Mouse (Mus musculus) urinary bladder, postnatal 4 days (tissue): ENCODE measurements around the gene Ush2a.

ENCODE experiments used
- DNase-seq, 2 experiments: peaks; one replicate each; pipeline ENCODE4 v3.0.0; 2021 to 2022; ENCODE audit warnings: low spot score in 2 of 2

Ush2a gene

DNA sequence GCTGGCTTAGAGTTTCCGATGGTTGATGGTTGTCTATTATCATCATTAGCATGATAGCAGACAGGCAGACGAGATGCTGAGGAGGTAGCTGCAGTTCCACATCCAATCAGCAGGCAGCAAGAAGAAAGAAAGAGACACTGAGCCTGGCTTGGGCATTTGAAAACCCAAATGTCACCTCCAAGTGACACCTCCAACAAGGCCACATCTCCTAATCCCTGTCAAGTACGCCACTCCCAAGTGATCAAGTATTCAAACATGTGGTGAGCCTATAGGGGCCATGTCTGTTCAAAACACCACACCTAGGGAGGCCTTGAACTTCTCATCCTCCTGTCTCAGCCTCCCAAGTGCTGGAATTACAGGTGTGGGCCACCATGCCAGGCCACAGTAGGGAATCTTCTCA, 501.9 kb downstream of the Ush2a start:
- no peak for DNase-seq

DNA sequence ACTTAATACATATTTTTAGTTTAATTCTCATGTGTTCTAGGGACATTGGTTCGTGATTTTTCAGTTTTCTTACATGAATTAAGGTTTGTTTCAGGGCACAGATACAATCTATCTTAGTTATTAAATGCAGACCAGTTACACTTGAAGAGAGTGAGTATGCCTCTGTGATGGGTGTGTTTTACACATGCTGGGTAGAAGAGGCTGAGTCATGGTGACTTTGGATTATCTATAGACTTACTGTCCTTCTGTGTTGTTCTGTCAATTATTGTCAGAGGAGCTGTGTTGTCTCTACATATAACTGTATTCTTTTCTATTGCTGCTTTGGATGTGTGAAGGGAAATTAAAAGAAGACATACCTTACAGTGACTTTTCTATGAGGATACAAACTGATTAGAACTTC, 509.0 kb downstream of the Ush2a start:
- no peak for DNase-seq

DNA sequence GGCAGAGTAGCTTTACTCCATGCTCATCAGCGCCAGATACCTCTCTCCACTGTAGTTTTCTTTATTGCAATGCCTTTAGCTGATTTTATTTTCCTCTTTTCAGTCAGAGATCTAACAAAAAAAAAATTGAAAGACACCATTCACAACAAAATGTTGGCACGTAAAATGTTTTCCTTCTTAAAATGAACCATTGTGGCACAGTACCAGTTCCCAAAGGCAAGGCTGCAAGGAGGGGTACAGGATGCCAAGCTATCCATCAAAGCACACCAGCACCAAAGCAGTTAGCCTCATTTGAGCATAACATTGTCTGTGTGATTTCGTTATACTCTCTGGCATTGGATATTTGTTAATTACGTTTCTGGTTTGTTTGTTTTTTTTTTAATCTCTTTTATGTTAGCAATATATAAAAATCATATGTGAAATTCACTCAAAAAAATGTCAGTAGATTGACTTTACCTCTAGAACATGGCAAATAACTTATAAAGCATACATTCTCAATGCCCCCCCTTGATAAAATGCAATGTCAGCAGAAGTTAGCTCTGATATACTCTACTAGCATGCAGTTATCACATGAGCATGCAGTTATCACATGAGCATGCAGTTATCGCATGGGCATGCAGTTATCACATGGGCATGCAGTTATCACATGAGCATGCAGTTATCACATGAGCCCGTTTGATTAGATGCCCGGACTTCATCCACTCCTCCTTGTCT, 510.9 kb downstream of the Ush2a start:
- DNase-seq = no peak

DNA sequence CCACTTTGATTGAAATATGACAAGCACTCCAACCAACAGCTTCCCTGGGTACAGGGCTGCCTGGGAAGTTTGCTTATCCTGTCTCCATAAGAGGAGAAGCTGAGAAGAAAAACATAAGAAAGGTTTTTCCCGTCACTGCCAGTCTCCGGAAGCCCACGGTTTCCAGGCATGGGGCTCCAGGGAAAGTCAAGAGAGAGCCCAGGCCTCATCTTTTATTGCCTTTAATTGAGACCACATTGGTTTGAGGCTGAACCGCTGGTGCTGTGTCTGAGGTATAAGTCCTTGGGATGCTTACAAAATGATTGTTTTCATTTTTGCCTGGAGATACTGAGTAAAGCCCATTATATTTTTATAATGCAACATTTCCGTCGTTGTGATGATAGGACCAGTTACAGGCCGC, 511.8 kb downstream of the Ush2a start:
- no peak for DNase-seq

DNA sequence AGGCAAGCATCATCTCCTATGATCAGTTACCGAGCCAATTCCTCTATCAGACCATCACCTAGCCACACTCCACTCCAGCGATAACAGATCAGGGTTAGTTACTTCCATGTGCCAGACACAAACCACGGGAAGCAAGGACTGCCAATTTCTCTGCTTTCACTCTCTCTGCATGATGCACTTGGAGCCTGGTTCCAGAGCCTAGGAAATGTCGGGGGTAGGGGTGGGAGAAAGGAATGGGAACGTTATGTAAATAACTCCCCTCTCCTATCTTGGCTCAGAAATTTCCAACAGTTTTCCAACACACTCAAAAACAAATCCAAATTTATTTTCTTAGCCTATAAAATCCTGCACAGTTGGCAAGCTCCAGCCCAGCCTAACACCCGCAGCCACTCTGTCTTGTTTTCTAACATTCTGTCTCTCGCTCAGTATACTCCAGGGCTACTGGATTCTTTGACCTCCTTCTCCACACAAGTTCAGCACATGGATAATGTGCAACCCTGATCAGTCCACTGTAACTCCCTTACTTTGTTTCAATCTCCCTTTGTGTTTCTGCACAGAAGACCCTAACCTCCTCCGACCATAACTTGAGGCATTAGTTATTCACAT, 515.8 kb downstream of the Ush2a start:
- no peak for DNase-seq

DNA sequence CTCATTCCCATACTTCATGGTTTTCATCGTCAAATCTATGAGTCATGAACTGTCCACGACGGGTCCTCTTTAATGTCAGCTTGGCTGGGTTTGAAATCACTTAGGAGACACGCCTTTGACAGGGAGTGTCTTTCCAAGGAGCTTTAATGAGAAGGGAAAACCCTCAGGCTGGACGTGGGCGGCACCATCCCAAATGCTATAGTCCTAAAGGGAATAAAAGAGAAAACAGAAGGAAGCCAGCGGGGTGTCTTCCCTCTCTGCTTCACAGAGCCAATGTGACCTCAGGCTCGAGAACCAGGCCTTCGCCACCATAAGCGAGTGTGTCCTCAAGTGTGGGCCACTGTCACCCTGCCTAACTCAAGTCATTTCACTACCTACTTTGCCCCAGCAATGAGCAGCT, 523.2 kb downstream of the Ush2a start:
- DNase-seq = no peak

DNA sequence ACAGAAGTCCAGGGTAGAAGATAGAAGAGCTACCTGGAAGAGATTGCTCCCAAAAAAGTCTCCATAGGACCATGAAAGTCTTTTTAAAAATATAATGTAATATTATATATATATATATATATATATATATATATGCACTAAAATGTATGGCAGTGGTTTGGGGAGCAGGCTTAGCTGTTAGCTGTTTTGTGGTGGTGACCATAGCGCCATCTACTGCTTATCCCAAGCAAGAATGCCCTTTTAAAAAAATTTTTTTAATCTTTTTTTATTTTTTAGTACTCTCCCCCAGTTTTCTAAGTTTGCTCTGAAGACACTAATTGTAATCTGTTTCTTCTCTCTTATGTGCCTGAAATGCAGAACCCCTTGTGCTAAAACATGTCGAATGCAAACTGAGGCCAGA, 543.2 kb downstream of the Ush2a start:
- no peak for DNase-seq

DNA sequence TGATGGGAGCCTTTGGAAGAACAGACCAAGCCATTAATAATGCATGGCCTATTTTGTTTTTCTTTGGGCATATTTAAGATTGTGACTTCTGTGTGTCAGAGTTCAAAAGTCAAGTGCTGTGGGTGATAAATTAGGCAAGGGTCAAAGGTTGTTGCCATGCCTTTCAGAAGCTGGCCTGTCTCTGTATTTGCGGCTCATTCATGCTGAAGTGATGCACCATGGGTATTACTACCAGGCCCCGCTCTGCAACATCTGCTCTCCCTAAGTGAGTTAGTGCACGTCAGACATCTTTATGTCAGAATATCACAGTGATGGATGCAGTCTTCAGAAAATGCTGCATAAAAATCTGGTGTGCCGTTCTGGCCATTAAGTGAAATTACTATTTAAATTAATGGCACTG, 544.0 kb downstream of the Ush2a start:
- no peak for DNase-seq

DNA sequence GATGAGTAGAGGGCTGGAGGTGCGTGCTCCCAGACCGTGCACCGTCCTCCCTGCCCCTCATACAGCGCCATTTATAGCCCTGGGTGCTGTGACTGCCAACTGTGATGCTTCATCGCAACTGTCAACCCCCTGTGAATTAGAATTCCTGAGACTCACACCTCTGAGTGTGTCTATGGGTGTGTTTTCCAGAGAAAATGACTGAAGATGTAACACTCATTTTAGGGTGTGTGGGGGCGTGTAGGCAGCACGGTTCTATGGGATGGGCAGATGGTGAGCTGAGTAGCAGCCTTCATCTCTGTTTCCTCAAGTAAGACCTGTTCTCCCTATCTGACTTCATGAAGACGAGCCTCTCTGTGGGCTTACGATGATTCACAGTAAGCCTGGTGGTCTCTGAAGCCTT, 548.8 kb downstream of the Ush2a start:
- no peak for DNase-seq

DNA sequence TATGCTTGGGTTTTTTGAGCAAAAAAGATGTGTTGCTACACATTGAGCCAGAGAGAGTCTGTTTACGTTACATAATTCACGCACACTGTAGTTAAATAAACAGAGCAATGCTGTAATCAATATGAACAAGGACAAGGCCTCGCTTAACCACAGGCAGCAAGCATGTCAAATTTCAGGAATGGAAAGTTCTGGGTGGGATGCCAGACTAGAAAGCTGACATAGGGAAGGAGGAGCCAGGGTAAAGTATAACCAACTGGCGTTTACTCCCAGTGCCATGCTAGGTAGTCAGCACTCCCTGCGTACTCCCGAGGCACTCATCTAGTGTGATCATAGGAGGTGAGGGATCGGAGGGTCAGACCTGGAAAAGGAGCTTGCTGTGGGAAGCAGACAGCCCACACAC, 553.2 kb downstream of the Ush2a start:
- no peak for DNase-seq

DNA sequence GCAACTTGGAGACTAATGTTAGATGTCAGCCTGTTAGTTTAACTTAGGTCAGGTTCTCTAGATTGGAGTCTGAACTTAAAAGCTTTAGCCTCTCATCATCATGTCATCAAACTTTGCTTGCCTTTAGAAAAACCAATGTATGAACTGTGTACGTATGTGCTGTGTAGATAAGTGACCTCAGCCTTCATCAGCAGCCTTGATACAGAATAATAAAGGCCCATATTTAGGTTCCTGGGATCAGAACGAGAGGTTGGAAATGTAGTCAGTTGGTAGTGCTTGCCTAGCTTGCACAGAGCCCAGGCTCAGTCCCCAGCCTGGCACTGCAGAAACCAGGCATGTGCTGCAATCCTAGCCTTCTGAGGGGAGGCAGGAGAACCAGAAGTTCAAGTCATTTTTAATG, 562.4 kb downstream of the Ush2a start:
- no peak for DNase-seq

DNA sequence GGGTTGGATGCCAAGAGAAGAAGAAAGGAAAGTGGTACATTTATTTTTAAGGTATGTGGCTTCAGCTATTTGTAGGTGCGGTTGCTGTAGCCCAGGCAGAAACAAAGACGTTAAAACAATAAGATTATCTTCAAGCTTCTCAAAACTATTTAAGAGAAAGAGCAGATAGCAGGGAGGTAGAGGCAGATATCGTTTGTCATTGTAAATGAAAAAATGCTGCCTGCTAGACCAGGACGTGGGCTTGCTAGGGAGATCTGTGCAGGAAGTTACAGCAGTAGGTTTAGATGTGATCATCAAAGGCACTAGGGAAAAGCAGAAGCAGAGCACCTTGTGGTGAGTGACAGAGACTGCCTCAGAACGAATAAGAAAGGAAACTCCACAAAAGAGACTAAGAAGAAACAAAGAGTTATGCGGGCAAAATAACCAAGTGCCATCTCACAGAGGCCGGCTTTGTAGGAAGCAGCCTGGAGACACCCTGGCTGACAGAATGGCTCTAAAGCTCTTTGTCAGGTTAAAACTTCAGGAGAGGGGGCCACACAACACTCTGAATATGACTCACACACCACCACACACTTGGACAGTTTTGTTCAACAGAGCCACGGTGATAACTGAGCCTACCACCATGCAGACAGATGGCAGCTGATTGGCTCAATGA, 563.2 kb downstream of the Ush2a start:
- no peak for DNase-seq

DNA sequence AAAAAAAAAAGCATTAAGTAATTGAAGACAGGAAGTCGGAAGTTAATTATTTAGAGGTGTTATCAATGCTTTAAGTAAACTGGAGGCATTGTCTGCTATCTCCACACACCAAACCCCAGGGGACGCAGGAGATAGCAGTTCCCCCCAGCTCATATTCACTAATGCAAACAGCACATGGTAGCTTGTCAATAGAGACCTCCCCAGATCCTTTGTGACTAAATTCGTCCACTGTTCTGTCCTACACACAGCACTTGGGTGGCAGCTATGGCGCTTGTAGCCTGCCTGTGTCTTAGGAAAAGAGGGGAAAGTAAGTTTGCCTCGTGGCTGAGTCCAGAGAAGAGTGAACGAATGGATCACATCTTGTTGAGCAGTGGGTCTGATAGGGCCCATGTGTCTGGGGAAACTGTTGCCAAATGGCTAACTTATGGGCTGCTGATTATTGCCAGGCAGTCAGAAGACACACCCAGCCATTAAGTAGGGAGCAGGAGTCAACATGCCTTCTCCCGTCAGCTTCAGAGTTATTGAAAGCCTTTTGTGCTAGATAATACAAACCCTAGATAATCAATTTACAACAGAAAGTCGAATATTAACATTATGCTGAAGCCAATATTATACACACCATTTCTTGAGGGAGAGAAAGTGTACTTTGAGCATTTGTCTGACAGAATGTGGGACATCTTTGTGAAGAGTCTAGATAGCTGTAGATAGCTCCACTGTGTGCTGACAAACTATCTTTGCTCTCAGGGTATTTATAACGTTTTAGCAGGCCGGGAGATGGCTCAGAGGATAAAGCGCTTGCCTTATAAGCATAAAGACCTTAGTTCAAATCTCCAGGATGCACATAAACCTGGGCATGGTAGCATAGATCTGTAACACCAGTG, 568.9 kb downstream of the Ush2a start:
- no peak for DNase-seq

DNA sequence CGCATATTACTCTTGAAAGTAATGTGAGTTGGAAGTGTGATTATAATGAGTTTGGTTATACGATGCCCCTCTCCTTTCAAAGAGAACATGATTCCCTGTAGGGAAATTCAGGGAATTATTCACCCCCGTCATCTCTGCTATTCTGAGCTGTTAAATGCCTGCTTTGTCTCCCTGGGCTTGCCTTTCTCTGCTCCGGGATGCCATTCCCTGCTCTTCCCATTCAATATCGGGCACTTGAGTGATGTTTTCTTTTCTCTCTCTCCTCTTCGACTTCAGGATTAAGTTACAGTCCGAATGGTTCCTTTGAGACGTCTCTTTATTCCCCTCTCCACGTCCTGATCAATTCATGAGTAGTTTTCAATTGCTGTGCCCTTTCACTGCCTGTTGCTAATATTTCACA, 572.1 kb downstream of the Ush2a start:
- no peak for DNase-seq

DNA sequence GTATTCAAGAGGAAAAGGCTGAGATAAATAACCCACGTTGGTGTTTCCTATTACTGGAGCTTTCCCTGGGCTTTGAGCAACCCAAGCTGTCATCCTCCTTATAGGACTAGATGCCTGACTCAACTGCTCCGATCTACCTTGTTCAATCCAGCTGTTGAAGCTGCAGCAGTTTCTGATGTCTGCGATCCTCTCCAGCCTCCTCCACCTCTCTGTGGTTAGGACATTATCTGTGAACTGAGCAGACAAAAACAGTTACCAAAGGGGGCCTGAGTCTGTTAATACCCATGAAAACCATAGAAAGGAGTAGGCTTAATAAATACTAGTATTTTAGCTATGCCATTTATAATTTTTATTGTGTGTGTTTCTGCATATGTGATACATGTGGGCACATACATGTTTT, 572.9 kb downstream of the Ush2a start:
- no peak for DNase-seq

DNA sequence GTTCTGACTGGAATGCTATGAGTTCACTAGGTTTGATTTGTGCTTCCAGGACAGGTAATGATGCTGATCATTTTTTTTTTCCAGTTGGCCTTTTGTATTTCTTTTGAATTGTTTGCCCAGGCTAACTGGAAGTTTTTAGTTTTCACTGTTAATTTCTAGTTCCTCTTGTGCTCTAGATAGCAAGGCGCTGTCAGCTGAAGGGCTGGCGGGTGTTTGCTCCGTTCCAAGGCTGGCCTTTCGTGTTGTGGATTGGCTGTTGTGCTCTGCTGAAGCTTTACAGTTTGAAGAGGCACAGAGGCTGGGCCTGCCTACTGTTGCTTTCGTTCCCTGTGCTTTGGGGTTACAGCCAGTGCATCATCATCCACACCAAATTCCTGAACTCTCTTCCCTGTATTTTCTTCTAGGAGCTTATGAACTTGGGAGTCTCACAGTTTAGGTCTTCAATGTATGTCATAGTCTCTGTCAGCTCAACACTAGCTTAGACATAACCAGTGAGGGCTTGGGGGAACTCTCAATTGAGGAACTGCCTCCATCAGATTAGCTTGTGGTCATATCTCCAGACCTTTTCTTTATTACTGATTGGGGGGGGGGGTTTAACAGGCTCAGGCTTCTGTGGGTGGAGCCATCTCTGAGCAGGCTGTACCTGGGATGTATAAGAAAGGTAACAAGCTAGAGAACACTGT, 575.9 kb downstream of the Ush2a start:
- no peak for DNase-seq

DNA sequence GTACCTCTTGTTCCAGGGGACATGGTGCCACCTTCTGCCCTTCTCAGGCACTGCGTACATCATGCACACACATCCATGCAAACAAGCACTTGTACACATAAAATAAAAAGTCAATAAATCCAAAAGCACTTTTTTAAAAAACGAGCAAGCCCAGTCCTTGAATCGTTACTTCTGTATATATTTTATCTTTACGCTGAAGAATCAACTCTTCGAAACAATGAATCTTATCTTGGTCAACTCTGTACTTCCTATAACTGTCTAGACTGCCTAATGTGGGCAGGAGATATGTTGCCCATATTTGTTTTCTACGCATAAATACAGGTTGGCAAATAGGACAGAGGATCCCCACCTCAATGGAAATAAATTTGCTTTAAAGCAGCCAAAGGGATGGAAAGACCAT, 585.4 kb downstream of the Ush2a start:
- no peak for DNase-seq

DNA sequence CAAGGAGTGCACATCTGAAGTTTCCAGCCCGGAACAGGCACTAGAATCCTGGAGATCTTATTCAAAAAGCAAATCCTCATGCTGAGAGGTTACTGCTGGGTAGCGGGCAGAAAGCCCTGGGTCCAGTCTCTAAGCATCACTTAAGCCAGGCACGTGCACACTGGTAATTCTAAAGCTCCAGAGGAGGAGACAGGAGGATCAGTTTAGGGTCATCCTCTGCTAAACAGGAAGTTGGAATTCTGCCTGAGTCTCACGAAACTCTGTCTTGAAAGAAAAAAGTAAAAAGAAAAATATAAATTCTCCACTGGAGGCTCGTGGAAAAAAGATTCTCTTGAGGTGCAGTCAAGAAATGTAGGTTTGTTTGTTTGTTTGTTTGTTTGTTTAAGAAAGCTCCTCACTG, 591.0 kb downstream of the Ush2a start:
- DNase-seq = no peak

DNA sequence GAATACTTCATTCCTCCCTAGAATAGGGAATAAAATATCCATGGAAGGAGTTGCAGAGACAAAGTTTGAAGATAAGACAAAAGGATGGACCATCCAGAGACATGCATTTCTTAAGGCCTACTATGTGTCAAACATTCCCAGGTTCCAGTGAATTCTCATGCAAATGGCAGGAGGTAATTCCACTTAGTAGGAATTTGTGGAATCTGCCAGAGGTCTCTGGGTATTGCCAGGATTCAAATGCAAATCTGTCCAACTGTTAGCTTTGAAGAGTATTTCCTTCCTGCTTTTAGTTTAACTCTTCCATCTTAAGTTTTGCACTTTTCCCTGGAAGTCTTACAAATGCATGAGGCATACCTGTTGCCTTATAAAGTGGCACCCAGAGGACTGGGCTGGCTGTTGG, 592.4 kb downstream of the Ush2a start:
- DNase-seq = no peak

DNA sequence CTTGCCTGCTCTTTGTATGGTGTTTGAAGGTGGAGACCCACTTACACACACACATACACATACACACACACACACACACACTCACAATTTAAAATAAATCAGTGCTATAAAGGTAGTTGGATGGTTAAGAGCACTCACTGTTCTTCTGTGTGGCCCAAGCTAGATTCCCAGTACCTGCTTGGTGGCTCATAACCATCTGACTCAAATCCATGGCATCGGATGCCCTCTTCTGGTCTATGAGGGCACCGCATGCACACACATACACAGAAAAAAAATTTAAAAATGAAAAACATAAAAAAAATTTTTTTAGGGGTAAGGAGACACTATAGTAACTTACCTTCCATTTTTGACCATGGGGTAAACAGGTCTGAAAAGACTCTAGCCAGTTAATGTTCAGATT, 593.2 kb downstream of the Ush2a start:
- DNase-seq = no peak

DNA sequence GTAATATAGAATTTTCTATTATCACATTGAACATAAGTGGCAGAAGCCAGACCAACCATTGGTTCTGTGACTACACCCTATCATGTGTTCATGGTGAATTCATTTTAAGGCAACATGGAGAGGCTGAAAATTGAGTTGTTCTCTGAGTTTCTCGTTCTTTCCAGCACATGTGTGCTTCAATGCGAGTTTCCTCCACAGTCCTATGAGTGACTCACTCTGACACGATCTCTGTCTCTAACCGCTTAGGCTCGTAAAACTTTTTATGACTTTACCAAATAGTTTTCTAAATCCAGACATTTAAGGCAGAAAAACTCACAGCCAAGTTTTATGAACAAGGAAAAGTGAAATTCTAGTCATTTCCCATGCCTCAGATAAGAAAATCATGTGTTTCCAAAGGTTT, 597.9 kb downstream of the Ush2a start:
- DNase-seq = no peak

DNA sequence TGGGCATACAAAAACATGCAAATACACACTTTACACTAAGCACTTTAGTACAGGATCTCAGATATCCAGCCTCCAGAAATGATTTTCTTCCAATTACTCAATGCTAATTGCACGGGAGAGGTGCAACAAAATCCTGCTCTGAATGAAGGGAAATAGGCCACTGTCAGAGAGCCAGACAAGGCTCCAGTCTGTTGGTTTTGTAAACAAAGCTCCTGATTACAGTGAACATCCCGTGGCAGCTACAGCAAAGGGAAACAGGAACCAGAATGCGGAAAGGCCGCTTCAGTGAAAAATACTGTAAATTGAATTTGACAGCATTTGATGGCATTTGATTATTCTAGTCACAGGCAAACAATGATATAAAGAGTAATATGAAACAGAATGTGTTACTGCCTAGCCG, 604.1 kb downstream of the Ush2a start:
- no peak for DNase-seq
